Mouse (Mus musculus) spleen, postnatal 4 days (tissue): ENCODE results near the gene BC005537.
A peak's percentile ranks its signal among the peaks of the same experiment; 100 is the strongest.
"Not testable (repeated sequence)": the region's sequence is repeated elsewhere in the genome, so short reads cannot be mapped to it uniquely, and the experiment has no call there.

Experiments
- DNase-seq, 2 experiments: peaks; one replicate each; pipeline ENCODE4 v3.0.0; 2022; ENCODE audit warnings: low spot score in 2 of 2

The BC005537 gene

DNA sequence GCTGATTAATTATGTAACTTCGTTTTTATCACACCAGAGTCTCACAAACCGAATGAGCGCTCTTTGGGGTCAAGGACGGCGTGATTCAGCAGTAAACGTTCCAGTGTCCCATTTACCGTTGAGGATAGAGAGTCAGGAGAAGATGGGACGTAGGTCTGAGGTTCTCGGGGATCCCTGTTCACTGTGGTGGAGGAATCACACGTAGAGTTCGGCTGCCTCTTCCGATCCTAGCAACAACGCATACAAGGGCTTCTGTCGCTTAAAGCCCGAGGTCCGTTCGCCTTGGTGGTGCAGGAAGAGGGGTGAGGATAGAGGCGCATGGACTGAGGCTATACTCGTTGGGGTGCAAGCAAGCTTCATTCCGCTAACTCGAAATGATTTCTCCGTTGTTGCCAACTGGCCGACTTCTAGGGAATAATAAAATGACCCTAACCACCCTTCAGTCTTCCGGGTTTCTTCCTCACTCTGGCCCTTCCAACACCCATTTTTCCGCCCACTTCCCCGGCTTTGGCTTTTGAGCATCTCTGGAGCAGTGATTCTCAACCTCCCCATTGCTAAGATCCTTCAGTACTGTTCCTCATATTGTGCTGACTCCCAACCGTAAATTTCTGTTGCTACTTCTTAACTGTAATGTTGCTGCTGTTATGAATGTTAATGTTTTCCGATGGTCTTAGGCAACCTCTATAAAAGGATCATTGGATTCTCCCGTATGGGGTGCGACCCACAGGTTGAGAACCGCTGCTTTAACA lies 1.4 kb upstream of the BC005537 start:
- peak; percentile 32 to 74 for DNase-seq

DNA sequence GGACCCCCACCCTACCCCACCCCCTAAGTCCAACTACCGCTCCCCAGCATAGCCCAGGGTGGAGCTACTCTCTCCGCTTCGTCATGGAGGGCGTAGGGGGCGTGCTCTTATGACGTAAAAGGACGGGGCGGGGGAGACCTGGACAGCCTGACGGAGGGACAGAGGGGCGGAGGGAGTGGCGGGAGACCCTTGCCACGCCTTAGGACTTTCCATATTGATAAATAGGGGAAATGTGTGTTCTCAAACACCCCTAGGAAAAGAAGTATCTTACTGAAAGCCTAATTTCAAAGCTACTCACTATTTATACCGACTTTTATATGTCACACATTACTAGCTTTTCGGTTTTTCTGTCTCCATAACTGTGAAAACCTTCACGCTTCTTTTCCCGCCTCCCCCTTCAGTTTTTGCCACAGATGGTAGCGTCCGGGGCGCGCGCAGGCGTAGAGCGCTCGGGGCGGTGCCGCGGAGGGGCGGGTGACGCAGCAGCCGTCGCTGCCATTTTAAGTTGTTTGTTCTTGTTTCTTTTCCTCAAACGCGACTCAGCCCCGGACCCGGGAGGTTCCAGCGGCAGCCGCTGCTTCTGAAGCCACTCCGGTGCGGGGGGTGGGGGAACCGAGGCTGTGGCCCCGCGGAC lies 666 bp upstream of the BC005537 start:
- DNase-seq: peak; percentile 97 to 98

DNA sequence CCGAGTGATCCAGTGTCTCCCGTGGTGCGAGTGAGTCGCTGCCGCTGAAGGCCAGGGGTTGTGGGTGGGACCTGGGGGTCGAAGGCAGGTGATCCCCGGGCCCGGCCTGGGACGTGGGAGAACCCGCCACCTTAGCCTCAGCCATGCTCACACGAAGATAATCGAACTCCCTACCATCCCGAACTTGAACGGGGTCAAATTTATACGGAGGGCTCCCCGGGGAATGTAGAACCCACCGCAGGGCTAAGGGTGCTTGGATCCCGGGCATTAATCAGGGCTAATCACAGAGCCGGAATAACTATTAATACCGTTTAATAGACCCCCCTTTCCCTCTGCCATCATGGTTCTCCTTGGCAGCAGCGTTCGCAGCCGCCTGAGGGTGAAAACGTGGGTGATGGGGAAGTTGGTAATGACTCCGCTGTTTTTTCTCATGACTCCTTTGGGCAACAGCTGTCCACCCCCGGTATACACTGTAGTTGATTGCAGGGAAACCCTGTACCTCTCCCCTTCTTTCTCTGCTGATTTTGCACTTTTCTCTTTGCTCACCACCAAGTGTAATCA lies 754 bp downstream of the BC005537 start:
- peak; percentile 46 to 79 for DNase-seq

DNA sequence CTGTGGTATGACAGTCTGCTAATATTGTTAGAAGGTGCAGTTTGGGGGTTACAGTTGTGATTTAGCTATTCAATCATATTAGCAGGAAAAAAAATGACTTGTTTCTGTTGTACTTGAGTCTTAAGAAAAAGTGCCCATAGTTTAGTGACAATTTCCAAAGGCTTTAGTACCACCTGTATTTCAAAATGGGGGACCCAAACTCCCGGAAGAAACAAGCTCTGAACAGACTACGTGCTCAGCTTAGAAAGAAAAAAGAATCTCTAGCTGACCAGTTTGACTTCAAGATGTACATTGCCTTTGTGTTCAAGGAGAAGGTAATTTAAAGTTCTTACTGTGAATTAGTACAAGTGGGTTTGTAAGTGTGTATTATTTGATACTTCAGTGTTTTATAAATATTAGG lies 1.7 kb downstream of the BC005537 start:
- no peak for DNase-seq

DNA sequence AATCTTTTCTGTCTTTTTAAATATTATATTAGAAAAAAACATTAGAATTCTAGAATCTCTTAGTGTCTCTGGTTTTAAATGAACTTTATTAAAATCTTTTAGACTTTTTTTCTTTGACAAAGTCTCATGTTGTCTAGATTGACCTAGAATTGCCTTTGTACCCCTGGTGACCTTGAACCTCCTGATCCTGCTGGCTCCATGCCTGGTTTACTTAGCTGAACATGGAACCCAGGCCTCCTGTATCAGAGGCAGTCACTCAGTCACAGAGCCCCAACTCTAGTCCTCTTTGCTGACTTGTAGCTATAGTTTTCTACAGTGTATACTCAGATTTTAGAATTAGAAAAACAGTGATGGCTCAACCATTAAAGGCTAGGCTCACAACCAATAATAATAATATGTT lies 4.6 kb downstream of the BC005537 start:
- no peak for DNase-seq

DNA sequence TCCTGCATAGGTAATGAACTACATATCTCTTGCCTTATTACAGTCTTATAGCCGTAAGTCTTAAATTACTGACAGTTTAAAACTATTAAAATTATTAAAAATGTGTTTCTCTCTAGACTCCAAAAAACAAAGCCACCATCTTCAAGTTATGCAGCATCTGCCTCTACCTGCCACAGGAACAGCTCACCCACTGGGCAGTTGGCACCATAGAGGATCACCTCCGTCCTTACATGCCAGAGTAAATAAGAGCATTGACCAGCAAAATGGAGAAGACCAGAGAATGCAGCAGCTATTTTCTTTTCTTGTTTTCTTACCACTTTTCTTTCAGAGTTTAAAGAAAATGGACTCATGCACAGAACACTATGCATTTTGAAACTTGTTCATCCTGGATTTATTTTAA lies 11.1 kb downstream of the BC005537 start:
- no peak for DNase-seq

DNA sequence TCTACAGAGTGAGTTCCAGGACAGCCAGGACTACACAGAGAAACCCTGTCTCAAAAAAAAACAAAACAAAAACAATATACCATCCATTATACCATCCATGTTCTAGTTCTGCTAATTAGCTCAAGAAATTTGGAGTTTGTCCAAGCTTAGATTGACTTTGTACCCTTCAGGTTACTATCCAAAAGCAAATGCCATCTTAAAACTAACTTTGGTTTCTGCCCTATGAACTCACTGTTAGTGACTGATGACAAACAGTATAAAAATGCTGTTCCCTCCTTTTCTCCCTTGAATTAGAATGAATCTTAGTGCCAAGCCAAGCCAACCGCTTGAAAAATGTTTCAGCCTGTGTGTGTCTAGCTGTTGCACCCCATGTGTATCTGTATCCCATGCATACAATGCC lies 13.2 kb downstream of the BC005537 start:
- no peak for DNase-seq

DNA sequence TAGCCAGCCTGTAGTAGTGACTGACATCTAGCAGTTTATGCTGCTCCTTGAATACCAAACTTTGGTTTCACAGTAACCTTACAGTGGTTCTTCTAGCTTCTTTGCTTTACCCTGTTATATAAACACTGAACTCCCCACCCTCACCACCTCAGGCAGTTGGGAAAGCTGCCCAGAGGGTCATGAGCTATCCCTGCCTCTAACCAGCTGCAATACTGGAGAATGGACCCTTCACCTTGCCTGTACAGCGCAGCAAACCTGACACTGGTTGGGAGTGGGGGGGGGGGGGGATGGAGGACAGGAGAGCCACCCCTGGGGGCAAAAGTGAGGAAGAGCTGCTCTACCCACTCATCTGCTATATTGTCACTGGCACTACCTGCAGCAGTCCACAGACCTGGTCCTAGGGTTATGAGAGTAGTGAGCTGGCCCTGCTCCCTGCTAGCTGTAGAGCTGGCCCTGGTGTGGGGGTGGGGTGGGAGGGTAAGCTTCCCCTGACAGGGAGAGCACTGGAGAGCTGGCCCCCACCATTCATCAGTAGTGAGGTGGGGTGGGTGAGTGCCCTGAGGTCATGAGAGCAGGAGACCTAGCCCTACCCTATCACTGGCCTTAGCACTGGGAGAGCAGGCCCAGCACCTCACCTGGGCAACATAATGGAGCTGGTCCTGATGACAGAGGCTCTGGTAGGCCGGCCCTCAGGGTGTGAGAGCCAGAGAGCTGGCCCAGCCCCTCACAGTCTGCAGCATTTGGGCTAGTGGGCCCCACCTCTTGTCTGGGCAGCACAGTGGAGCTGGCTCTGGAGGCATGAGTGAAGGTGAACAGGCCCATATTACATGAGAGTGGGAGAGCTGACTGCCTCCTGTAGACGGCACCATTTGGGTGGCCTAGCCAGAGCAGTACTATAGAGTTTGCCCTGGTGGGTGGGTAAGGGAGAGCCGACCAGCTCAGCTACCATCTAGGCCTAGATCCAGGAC lies 15.0 kb downstream of the BC005537 start:
- DNase-seq: peak in 1 of 2 experiments; percentile 63

DNA sequence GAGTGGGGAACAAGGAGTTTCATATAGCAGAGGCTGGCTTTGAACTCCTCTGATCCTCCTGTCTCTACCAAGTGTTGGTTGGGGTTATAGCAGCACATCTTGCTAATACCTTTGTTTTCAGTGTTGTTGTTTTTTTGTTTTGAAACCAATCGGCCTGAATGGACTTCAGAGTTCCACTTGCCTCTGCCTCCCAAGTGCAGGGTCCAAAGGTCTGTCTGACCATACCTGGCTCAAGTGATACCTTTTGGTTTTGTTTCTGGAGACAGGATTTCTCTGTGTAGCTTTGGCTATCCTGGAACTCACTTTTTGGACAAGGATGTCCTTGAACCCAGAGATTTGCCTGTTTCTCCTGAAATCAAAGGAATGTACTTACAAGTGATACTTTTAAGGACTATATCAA lies 18.5 kb downstream of the BC005537 start:
- no peak for DNase-seq

DNA sequence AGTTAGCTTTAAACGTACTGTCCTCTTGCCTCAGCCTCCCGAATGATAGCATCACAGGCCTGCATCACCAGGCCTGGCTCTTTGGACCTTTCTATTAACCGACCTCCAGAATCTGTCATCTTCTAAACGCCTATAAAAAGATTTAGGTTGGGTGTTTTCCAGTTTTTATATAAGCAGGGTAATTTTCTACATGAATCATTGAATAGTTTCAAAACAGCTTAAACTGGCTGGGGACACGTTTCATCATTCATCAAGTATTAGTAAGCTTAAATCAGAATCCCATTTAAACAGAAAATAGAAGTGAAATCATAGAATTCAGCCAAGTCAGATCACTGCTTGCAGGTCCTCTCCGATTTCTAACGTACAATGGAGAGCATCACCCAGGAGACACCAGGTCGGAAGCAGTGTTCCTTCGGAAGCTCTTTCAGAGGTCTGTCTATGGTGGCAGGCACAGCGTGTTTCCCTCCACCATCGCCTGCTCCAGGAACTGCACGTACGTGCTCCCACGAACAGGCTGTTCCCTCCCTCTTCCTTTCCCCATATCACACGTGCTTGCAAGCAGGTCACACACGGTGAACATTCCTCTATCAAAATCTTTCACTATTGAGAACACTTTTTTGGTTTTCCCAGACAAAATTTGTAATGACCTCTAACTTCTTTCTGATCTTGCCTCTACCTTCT lies 21.3 kb downstream of the BC005537 start:
- no peak for DNase-seq

DNA sequence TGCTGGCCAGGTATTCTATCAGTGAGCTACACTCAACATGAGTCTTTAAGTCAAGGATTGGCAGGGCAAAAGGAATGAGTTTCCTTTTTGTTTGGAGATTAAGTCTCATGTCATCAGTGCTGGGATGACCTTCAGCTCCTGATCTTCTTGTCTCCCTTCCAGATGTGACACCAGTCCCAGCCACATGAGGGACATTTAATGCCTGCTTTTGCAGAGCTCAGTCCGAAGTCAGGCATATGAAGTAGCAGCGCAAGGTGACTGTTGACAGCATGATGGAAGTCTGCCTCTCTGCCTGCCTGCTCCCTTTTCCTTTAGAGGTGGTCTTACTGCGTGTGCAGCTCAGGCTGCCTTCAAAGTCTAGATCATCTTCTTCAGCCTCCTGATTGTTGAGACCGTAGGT lies 23.2 kb downstream of the BC005537 start:
- no peak for DNase-seq

DNA sequence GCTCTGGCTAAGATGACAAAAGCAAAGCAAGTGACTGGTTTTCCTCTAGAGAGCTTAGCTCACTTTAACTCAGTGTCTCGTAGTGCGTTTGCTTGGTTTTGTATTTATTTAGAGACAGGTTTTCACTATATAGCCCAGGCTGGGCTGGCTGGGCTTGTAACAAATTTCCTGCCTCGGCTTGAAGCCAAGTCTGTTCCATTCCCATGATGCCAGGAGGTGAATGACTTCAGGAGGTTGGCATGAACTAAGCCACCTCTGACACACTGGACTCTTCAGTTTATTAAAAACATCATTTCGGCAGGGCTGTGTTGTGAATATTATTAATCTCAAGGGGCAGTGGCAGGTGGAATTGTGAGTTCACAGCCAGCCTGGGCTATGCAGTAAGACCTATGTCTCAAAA lies 24.1 kb downstream of the BC005537 start:
- DNase-seq: no peak

DNA sequence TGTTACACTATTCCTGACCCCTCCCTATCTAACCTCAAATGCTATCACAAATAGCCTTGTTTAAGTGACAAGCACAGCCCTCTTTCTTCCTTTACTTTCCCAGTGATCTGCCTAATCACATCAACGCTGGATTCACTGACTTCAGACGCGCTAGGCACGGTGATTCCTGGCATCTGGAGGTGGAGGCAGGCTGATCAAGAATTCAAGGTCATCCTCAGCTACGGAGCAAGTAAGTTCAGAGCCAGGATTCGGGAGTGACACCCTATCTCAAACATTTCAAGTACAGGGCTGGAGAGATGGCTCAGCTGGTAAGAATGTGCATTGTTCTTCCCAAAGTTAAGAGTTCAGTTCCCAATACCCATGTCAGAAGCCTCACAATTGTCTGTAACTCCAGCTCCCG lies 24.7 kb downstream of the BC005537 start:
- DNase-seq: no peak

DNA sequence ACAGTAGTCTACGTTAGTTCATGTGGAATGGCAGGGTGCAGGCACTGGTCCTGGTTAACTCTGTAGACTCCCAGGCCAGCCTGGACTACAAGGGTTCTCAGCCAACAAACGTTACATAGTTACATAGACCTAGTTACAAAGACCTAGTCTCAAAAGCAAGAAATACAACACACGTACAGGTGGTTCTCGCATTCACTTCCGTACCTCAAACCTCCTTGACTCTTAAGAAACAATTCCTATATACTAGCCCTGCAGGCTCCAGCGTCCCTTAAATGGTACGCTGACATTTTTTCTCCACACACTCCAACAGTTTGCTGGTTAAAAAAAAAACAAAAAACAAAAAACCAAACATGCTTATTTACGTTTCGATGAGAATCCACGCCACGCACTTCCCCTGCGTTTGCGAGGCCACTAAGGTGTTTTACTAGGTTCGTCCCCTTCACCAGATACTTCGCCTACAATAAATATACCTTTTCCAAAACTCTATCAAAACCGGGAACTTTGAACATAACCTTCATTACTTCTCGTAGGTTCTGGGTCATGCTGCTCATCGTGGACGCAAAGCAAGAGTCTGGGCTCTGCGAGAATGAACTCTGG lies 29.4 kb downstream of the BC005537 start:
- no peak for DNase-seq

DNA sequence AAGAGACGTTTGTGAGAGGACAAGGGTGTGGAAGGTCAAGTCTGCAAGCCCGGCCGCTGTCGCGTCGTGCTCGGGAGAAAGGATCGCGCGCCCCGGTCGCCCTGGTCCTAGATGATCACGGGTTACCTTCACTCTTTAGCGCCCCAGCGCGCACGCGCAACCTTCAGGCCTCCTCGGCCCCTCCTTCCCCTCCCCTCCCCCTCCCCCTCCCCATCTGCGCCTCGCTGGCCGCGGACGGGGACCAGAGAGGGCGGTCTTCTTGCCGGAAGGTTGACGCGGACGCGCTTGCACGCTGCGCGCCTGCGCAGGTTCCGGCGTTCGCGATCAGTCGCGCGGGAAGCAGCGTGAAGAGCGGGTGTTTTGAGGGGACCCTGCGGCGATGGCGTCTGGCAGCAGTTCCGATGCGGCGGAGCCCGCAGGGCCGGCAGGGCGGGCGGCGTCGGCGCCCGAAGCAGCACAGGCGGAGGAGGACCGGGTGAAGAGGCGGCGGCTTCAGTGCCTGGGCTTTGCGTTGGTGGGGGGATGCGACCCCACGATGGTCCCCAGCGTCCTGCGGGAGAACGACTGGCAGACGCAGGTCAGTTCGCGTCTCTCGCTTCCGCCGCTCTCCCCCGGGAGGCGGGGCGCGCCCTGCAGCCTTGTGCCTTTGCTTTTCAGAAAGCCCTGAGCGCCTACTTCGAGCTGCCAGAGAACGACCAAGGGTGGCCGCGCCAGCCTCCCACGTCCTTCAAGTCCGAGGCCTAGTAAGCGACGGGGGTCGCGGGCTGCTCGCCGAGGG lies 30.1 kb downstream of the BC005537 start, which contains the start of the genes Acot13 and Tdp2:
TSS of gene Acot13 (minus strand) at position 188 of the 778 bp plus-strand sequence.
TSS of gene Tdp2 (plus strand) at position 327 of the 778 bp plus-strand sequence.
- peak; percentile 93 to 98 for DNase-seq

DNA sequence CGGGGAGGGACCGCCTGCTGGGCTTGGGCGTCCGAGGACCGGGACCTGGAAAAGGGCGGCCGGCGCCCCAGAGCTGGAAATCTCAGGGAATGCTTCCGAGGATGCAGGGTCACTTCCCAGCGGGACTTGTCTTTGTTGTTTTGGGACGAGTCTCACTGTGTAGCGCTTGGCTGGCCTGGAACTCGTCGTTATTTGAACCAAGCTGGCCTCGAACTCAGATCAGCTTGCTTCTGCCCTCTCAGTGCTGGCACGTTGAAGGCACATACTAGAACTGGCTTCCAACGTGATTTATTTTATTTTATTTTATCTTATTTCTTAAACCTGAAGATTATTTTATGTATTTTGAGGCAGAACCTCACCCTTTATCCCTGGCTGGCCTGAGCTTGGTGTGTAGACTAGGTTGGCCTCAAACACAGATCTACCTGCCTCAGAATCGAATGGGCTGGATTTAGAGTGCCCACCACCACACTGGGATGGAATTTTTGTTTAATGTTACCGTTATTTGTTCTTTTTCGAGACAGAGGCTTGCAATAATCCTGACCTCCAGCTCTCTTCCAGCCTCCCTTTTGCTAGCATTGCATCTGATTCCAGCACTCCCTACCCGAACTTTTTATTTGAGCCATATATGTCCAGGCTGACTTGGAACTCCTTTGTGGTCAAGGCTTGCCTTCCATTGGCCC lies 30.8 kb downstream of the BC005537 start:
- no peak for DNase-seq

DNA sequence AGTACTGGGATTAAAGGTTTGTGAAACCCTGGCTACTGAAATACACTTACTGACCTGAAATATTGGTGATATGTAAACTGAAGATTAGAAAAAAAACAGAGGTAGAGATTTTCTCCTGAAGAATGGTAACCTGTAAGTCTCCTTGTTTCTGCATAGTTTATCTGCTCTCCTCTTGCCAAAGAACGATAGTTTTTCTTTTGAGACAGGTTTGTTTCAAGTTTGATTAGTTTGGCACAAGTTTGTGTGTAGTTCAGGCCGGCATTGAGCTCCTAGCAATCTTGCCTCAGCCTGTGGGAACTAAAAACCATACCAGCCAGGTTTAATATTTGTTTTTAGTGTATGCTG lies 31.3 kb downstream of the BC005537 start:
- no peak for DNase-seq

DNA sequence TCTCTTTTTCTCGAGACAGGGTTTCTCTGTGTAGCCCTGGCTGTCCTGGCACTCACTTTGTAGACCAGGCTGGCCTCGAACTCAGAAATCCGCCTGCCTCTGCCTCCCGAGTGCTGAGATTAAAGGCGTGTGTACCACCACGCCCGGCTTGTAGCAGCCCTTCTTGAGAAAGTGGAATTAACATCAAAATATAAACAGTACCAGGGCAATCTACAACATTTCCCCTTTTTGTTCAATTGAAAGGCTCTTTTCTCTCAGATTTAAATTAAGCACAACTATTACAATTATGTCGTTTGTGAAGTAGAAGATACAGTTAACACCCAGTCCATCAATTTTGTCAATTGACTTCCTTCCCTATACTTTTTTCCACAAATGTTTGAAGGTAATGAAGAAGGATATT lies 36.3 kb downstream of the BC005537 start:
- not testable (repeated sequence) for DNase-seq

DNA sequence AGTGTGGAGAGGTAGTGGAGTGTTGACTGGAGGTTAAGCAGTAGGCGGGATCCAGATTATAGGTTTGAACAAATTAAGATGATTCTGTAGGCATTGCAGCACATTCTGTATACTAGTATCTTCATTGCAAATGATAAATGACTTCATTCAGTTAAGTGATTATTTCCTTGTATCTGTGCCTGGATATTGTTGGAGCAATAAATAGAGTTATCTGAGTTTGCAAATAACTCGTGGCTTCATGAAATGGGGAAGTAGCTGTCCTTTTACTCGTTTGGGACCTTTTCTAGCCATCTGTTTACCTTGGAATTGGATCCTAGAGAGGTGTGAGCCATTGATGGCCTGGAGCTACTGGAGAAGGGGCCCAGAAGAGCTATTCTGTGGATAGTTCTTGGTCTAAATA lies 38.4 kb downstream of the BC005537 start:
- DNase-seq: no peak

DNA sequence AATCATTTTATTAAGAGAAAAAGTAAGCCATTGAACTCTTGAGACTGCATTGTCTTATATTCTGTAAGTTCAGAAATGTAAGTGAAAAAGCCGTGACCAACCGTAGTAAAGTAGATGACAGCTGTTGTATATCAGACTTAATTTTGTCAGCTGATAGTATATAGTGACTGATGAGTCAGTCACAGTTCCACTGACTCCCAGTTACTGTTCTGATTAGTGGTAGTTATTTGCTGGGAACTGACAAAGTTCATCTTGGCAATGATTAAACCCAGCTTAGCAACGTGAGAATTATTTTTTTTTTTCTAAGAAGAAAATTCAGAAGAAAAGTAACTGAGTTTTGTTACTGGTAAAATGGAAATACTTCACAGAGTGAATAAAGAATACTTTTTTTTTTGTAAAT lies 40.2 kb downstream of the BC005537 start:
- DNase-seq: no peak
